ENCODE assay signal across 8 mouse cellular contexts in the genomic region with DNA sequence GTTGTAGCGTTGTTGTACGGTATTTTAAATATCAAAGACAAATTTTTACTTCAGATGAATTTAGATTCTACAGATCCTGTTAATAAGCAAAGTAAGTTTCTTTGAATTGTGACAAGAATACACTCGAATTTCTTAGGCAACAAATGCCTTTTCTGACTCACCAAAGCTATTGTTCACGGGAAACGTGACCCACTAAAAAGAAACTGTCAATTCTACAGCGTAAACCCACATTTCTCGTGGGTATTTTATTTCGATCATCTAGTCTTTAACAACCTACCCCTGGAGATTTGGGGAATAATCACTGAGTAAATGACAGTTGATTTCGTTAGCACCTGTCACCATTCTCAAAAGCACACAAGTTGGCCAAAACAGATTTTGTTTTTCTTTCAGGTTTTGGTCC. TPM values are rescaled to one million over a fixed set of nuclear protein-coding genes. Genes with fewer than 3 reads are reported as not detected.
DNase-seq lines count a peak whose midpoint lies in the region; ATAC-seq and TF ChIP-seq lines count a peak whose summit lies in the region.

No protein-coding gene starts in this region.

- H3K27me3 ChIP-seq in forebrain, embryonic 13.5 days = no peaks in the 10 kb centered on the region
- no peaks in the 10 kb centered on the region for H3K27me3 ChIP-seq in liver, embryonic 13.5 days

- no peak for DNase-seq in gastrocnemius, adult 2 months
- no peak for DNase-seq in gastrocnemius, adult 18-20 months (ENCODE audit: low spot score)
- DNase-seq in CD4-positive helper T cell, adult 2 months (ENCODE audit: low read depth, low spot score) = peak; percentile 40
- no peak for DNase-seq in liver, embryonic 13.5 days
- no peak for DNase-seq in adrenal gland, postnatal 36 days
- no peak for DNase-seq in B cell, adult 2 months
- DNase-seq in cerebellum, adult 18-20 months = no peak

- 5% methylated on average over 9 of the region's 9 CpGs for WGBS in forebrain, embryonic 13.5 days
- 8% methylated on average over 9 of the region's 9 CpGs for WGBS in liver, embryonic 13.5 days (ENCODE audit: insufficient replicate concordance)

- peak overlapping the region; percentile 95 for H3K27ac ChIP-seq in gastrocnemius, adult 2 months
- no peak overlapping the region for H3K27ac ChIP-seq in forebrain, embryonic 13.5 days
- H3K27ac ChIP-seq in liver, embryonic 13.5 days = peak overlapping the region; percentile 94

- no peaks in the 10 kb centered on the region for H3K36me3 ChIP-seq in forebrain, embryonic 13.5 days (ENCODE audit: poor library complexity, severe bottlenecking)
- no peaks in the 10 kb centered on the region for H3K36me3 ChIP-seq in liver, embryonic 13.5 days

- no peak for ATAC-seq in forebrain, embryonic 13.5 days
- ATAC-seq in liver, embryonic 13.5 days (ENCODE audit: low read depth) = no peak

- intact Hi-C loops in gastrocnemius, adult 2 months (cut with DNase I) = no loop called here

- no peaks in the 10 kb centered on the region for H3K9me3 ChIP-seq in forebrain, embryonic 13.5 days (replicated peaks)
- no peaks in the 10 kb centered on the region for H3K9me3 ChIP-seq in liver, embryonic 13.5 days (replicated peaks)

- H3K9ac ChIP-seq in forebrain, embryonic 13.5 days = peak overlapping the region; percentile 99
- peak overlapping the region; percentile 100 for H3K9ac ChIP-seq in liver, embryonic 13.5 days

- H3K4me2 ChIP-seq in forebrain, embryonic 13.5 days = peak overlapping the region; percentile 68
- H3K4me2 ChIP-seq in liver, embryonic 13.5 days = peak overlapping the region; percentile 85

- H3K4me3 ChIP-seq in gastrocnemius, adult 2 months = peak overlapping the region; percentile 94
- peak overlapping the region; percentile 97 for H3K4me3 ChIP-seq in forebrain, embryonic 13.5 days
- H3K4me3 ChIP-seq in liver, embryonic 13.5 days (replicated peaks) = peak overlapping the region; percentile 97

- TF ChIP-seq CTCF in gastrocnemius, adult 2 months (IDR thresholded peaks at IDR 0.05) = no peak

- peaks cover 39% of the 10 kb centered on the region for H3K4me1 ChIP-seq in forebrain, embryonic 13.5 days
- peaks cover 30% of the 10 kb centered on the region for H3K4me1 ChIP-seq in liver, embryonic 13.5 days (replicated peaks)

RNA-seq across cellular contexts. Expression of gene Ezh2, which starts 1.6 kb away (rescaled TPM):
- total RNA-seq in gastrocnemius, adult 2 months (2021) = 1 to 10 TPM; 6.6 to 7.4 TPM
- 1 to 10 TPM; 5.7 to 6.4 TPM for total RNA-seq in gastrocnemius, adult 18-20 months (2021)
- 221 and 241 TPM in 2 replicates for polyA plus RNA-seq in forebrain, embryonic 13.5 days (2015; fragmentation: Nextera tagmentation; extraction: Ambion mirVana)
- polyA plus RNA-seq in liver, embryonic 13.5 days (2015; fragmentation: Nextera tagmentation; extraction: Ambion mirVana) = 66.7 and 76.5 TPM in 2 replicates
- total RNA-seq in adrenal gland, postnatal 36 days (2021) = 10 to 100 TPM; 19.7 to 22.0 TPM
